Mouse (Mus musculus) thymus, postnatal 36 days (tissue): ENCODE results near the gene Tm9sf1.

Source experiments
- DNase-seq, 2 experiments: peaks; one replicate each; pipeline ENCODE4 v3.0.0; 2022; ENCODE audit warnings: mixed read lengths in 2 of 2

The Tm9sf1 gene

DNA sequence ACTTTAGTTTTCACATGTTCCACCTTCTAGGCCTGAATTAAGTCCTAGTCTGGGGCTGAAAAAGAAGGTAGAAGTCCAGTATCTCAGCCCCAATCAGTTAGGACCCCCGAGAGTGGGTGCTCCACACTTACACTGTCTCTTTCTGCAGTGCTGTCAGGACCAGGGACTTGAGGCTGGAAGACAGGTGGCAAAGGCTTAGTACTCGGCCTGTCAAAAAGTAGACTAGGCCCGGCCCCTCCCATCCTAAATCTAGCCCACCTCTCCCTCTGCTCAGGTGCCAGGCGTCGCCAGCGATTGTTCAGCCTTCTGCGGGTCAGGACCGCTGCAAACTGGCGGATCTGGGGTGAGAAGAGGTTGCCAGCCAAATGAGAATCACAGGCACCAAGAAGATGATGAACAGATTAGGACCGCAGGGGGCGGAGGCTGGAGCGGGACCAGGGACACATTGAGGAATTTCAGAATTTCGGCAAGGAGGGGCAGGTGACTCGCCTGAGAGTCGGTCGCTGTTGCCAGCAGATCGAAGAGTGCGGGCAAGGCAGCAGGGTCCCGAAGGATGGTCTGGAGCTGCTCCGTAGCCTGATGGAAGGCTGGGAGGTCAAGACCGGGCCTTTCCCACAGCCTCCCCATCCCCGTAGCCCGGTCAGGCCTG is 8.6 kb downstream of the Tm9sf1 start:
- DNase-seq: no peak

DNA sequence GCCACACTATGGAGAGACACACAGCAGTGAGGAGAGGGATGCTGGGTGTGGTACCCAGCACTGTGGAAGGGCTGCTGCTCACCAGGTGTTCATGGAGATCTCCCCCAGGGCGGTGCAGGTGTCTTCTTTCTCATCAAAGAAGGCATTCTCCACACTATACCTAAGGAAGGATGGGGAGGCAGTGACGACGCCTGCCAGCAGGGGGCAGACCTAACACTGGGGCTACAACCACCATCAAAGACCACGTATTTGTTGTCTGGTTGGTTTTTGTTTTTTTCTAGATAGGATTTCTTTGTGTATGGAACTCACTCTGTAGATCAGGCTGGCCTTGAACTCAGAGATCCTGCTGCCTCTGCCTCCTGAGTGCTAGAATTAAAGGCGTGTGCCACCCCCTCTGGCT is 14.3 kb downstream of the Tm9sf1 start:
- peak; percentile 76 to 81 for DNase-seq

DNA sequence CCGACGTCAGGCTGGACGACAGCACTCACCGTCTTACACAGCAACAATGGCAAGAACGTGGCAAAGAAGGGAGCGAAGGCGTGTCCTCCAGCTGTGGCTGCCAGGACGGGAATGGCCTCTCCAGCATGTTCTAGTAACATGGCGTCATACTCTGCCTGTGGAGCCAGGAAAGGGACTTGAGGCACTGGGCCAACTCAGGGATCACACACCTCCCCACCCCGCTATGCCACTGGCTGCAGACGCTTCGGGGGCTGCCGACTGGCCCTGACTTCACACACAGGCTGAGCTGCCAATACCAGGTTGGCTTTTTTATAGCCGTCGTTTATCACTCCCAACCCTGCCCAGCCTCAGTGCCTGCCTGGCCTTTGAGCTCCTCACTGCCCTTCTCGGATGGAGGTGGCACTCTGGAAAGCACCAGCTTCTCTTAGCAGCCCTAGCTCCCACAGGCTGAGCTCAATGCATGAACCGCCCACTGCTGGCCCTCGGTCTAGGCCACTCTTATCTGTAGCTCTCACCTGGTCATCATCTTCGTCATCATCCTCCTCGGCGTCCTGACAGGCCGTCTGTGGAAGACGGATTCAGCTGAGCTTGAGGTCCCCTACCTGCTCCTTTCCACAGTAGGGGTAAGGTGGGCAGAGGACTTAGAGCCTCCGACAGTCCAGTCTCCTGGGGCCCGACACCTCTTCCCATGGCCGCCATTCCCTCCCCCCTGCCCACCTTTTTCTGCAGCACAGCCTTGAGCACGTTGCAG is 15.4 kb downstream of the Tm9sf1 start:
- no peak for DNase-seq

DNA sequence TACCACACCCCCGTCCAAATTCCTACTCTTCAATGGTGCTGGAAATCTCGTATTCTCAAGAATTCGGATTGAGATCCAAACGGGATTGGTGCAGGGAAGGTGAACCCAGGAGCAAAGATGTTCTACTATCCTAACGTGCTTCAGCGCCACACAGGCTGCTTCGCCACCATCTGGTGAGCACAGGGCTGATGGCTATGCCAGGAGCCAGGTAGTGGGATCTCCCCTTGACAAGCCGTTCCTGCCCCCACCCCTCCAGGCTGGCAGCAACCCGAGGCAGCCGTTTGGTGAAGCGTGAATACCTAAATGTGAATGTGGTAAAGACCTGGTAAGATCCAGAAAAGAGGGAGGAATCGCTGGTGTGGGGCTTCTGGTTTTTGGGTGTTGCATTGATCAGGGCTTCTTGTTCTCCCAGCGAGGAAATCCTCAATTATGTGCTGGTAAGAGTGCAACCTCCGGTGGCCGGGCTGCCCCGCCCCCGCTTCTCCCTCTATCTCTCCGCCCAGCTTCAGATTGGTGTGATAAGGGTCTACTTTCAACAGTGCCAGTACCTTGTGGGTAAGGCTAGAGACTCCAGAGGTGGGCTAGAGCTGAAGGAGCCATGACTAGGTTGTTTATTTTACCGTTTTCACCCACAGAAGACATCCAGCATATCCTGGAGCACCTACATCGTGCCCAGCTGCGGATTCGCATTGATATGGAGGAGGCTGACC is 25.0 kb downstream of the Tm9sf1 start:
- no peak for DNase-seq

DNA sequence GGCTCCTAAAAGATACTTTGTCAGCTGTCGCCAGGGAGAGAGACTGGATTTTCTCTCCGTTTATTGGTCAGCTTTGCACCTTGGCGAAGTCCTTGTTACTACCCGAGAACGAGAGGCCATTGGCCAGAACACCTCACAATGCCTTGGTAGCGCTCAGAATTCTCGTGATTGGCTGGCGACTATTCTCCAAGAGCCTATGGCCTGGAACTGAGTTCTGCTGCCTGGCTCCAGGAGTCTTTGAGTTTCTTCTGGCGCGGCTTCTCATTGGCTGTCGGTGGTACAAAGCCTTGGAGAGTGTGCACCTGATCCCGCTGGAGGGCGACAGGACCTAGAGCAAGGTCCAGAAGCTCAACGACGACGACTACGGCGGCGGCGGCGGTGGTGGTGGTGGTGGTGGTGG is 25.8 kb downstream of the Tm9sf1 start, which contains the start of gene Rec8:
Gene Rec8, plus strand, starts transcription at position 216 of the 400 bp plus-strand sequence.
- DNase-seq: no peak

DNA sequence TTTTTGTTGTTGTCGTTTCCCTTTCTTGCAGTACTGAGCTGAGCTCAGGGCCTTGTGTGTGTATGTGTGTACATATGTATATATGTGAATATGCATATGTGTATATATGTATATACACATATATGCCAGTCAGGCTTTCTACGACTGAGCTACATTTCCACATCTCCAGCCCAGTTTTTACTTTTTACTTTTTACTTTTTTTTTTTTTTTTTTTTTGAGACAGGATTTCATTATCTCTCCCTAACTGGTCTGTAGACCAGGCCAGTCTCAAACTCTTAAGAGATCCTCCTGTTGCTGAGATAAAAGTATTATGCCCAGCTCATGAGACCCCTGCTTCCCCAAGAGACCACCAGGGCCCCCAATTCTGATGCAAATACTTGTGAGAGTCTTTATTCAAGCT is 26.8 kb downstream of the Tm9sf1 start:
- DNase-seq: no peak

DNA sequence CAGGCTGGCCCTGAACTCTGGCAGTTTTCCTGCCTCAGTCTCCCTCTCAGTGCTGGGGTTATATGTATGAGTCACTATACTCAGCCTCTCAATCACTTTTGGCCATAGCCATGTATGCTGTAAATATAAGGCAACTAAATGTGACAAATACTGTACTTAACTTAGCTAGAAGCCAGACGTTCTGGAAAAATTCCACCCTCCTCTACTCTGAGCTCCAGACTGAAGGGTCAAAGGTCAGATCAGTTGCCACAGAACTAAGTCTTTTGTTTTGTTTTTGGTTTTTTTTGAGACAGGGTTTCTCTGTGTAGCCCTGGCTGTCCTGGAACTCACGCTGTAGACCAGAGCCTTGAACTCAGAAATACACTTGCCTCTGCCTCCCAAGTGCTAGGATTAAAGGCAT is 27.7 kb downstream of the Tm9sf1 start:
- DNase-seq: no peak

DNA sequence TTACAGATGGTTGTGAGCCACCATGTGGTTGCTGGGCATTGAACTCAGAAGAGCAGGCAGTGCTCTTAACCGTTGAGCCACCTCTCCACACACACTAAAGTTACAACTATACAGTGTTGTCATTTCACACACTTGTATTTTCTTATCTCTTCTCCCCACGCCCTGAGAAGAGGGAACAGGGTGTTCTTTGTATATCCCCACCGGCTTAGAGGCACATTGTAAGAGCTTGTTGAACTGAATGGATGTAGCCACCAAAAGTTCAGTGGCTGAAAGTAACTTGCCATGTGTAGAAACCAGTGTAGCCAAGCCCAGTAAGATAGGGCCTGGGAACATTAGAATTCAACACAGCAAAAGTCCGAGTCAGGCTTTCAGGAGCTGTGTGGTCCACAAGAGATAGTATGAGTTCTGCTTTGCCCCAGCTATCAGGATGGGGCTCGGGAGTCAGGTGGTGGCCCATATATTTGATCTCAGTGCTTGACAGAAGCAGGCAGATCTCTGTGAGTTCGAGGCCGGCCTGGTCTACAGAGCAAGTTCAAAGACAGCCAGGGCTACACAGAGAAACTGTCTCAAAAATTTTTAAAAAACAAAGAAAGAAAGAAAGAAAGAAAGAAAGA is 28.9 kb downstream of the Tm9sf1 start:
- DNase-seq: no peak

DNA sequence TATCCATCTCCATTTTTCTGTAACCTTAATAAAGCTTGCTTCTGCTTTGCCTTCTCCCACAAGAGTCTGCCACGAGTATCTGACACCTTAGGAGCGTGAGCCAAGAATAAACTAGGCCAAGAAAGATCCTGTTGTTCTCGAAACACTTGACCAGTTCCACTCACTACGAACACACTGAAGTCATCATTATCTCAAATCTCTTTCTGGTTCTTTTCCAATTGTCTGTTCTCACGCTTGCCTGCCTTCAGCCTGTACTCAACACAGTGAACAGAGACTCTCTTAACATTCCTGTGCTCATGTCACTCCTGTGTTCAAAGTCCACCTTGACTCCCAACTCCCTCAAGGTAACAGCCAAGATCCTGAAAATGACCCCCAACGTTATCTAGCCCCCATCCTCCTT is 30.3 kb downstream of the Tm9sf1 start:
- no peak for DNase-seq

DNA sequence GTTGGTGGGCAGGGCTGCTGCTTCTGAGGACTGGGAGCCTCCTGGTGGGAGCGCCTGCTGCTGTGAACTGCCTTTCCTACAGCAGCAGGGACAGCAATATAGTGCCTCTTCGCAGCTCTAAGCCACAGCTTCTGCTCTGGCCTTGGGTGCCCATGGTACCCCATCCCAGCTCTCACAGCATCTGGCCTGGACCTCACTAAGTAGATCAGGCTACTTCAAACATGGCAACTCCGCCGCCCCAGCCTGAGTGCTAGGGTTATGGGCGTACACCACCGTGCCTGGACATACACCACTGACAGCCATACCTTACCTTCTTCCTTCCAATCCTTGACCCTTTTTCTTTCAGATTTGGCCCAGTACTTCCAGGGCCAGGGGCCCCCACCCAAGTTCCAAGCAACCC is 35.3 kb downstream of the Tm9sf1 start:
- no peak for DNase-seq

DNA sequence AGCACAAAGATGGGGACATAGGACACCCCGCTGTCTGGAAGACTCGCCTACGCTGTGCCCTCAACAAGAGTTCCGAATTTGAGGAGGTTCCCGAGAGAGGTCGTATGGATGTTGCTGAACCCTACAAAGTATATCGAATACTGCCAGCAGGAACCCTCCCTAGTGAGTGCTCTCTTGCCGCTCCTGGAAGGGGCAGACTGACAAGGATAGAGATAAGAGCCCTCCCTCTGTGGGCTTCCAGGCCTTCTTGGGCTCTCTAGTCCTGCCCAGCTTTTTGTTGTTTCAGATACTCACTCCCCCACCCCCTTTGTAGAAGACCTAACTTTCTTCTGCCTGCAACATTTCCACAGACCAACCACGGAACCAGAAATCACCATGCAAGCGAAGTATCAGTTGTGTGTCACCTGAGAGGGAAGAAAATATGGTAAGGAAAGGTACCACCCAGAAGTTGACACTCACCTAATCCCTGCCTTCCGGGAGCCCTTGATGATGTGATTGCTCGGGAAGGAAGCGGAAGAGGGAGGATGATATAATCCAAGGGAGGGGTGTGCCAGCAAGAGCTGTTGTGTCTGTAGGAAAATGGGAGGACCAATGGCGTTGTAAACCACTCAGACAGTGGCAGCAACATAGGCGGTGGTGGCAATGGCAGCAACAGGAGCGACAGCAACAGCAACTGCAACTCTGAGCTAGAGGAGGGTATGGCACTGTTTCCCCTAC is 37.7 kb downstream of the Tm9sf1 start:
- no peak for DNase-seq

DNA sequence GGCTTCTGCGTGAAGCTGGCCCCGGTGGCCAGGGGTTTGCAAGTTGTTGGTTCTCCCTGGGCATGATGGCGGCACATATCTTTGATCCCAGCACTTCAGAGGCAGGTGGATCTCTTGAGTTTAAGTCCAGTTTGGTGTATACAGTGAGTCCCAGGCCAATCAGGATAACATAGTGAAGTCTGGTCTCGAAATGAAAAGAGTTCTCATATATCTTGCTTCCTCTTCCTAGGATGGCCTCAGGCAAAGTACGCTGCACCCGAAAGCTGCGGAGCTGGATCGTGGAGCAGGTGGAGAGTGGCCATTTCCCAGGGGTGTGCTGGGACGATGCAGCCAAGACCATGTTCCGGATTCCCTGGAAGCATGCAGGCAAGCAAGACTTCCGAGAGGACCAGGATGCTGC is 38.8 kb downstream of the Tm9sf1 start:
- no peak for DNase-seq

DNA sequence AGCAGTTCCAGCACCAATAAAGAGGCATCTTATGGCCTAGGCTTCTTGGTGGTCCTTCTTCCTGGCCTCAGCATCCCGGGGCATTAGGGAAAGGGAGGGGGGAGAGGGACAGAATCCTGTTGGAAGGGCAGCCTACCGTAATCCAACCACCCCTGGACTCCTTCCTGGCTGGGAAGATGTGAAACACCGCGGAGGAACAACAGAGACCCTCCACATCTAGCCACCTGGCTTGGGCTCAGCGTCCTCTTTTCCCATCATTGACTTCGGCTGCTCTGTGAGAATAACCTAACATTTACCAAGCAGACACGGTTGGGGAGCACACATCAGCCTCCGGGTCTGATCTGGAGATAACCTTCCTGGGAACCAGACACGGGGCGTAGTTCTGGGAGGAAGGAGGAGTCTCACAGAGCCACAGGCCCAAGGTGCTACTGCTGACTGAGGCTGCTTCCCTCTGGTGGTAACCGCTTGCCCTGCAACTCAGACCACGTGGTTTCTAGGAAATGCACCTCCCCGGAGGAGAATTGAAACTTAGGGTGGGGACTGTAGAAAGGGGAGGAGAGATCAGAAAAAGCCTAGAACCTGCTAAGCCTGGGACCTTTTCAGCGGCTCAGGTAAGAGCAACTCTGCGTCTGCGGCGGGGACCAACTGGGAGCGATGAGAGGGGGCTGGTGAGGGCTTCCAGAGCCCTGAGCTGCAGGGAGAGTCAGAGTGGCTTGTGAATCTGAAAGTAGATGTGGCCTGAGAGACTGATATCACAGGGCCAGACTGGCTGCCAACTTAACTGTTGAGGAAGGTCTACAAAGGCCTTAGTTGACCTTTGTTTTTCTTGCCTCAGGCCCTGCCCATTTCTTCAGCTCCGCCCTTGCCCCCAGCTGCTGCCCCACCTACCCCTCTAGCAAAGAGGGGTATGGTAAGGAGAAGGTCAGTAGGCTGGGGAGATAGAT is 39.7 kb downstream of the Tm9sf1 start:
- DNase-seq: peak; percentile 94

DNA sequence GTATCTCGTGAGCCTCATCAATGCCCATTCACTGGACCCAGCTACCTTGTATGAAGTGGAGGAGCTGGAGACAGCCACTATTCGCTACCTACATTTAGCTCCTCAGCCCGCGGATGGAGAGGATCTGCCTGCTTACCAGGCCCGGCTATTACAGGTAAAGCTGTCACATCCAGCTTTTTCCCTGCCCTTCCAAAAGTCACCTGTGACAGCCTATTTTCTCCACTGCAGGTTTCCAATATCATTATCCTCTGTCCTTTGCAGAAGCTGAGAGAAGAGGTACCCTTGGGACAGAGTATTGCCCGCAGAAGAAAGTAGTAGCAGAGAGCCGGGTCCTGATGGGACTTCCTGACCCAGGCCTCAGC is 40.4 kb downstream of the Tm9sf1 start, which contains the start of gene Irf9:
Gene Irf9, plus strand, starts transcription at position 301 of the 362 bp plus-strand sequence.
- no peak for DNase-seq

DNA sequence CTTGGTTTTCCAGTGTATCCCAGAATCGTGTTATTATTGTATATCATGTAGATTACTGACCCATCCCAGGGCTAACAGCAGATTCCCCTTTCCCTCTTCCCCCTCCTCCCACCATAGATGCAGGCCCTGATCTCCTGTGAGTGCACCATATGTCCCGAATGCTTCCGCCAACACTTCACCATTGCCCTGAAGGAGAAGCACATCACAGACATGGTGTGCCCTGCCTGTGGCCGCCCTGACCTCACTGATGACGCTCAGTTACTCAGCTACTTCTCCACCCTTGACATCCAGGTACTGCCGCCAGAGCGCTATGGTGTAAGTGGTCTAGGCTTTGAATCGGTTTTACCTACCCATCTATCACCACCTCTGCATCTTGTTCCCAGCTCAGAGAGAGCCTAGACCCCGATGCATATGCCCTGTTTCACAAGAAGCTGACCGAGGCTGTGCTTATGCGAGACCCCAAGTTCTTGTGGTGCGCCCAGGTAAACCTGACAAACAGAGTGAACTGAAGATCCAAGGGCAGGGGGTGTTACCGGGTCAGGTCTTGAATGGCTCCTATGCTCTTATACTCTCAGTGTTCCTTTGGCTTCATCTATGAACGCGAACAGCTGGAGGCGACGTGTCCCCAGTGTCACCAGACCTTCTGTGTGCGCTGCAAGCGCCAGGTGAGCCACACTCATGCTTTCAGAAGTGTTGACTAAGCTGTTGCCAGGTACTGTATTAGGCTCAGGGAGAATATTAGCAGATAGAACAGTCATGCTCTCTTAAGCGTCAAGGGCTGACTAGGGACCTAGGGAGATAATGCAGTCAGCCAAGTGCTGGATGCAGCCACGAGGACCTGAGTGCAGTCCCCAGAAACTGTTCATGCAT is 44.9 kb downstream of the Tm9sf1 start:
- no peak for DNase-seq

DNA sequence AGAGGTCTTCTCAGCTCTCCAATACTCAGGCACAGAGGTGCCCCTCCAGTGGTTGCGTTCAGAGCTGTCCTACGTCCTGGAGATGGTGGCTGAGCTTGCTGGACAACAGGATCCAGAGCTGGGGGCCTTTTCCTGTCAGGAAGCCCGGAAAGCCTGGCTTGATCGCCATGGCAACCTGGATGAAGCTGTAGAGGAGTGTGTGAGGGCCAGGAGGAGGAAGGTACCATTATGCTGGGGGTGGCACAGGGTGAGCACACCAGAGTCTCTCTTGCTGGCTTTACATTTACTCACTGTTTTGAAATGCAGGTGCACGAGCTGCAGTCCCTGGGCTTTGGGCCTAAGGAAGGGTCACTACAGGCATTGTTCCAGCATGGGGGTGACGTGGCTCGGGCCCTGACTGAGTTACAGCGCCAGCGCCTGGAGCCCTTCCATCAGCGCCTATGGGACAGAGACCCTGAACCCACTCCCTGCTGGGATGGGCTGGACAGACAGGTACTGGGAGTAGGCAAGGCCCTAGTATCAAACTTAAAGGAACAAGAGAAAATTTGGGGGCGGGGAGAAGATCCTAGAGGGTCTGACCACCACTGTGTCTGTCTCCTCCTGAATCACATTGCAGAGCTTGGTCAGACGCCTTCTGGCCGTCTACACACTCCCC is 47.4 kb downstream of the Tm9sf1 start:
- no peak for DNase-seq

DNA sequence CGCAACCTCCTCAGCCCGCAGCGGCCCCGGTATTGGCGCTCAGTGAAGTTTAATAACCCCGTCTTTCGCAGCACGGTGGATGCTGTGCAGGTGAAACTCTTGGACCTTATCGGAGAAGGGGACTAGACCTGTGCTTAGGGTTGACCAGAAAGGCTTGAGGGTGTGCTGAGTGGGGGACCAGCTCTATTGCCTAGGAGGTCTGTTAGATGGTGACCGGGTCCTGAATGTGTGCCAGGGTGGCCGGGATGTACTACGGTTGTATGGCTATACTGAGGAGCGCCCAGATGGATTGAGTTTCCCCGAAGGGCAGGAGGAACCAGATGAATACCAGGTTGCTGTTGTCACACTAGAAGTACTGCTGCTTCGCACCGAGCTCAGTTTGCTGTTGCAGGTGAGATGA is 51.4 kb downstream of the Tm9sf1 start:
- DNase-seq: no peak

DNA sequence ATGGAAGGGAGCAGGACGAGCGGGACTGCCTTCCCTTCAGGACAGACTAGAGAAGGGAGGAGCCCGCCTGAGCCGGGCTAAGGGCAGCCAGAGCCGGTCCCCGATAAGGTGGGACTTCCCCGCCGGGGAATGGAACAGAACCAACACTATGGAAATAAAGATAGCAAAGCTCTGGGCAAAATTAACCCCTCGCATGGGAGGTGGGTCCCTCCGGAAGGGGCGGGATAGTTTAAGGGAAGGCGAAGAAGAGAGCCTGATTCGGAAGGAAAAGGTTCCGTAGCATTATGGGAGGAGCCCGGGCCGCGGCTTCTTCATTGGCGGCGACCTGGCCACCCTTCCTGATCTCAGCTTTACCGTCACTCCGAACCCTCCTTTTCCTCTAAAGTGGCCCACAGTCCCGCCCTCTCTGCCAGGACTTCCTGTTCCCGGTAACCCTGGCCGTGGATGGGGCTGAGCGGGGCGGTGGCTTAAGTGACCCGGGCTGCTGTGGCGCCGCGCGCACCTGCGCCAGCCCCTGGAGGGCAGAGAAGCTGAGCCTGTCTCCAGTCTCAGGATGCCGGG is 52.2 kb downstream of the Tm9sf1 start, which contains the start of gene Rnf31:
Gene Rnf31, plus strand, starts transcription at position 378 of the 561 bp plus-strand sequence.
- DNase-seq: peak; percentile 87 to 90

DNA sequence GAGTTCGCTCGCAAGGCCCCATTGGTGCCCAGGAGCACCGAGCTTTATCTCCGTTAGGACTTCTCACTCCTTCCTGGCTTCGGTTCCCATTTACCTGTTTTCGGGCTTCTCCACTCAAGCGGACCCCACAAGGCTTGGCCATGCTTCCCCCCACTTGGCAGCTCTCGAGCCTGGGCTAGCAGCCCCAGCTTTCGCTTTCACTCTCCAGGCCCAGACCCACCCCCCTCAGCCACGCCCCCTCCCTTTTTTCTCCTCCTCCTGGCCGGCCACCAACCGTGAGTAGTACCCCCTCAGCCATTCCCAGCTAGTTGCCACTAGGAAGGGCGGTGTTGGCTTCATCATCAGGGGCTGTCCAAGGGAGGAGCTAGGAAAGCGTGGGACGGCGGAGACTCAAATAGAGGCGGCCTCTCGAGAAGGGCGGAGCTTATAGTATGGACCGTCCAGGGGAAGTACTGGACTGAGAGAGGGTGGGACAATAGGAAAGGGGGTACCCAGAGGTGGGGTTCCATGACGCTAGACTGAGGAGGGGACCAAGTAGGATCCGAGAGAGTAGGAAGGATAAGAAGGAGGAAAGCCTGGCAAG is 52.8 kb downstream of the Tm9sf1 start, which contains the start of gene Psme2:
Gene Psme2, minus strand, starts transcription at position 366 of the 583 bp plus-strand sequence.
- DNase-seq: peak; percentile 72 to 75
